Mouse (Mus musculus) liver, embryonic 11.5 days (tissue): ENCODE data around the gene Ankrd28. TPM values are rescaled to one million over a fixed set of nuclear protein-coding genes. Genes with fewer than 3 reads are reported as not detected.

Experiments used
- ATAC-seq: fragments of 200-750 bp; cut with Nextera tagmentation; replicated peaks from 2 replicates; pipeline ENCODE4 v1.8.0; 2017; ENCODE audit warnings: moderate number of reproducible peaks, mild to moderate bottlenecking, moderate TSS enrichment, moderate library complexity; ENCODE audit not compliant: low FRiP score
- DNase-seq: peaks from one replicate; pipeline ENCODE4 v3.0.0-alpha.2; 2017; ENCODE audit warnings: low spot score
- H3K27ac ChIP-seq: fragments of 300-500 bp; sonication (generic); 2 replicates; pipeline ENCODE4 v1.5.1; 2014; ENCODE audit warnings: mild to moderate bottlenecking, low read depth, low read length, control low read depth
- H3K27me3 ChIP-seq: fragments of 300-500 bp; sonication (generic); replicated peaks from 2 replicates; pipeline ENCODE4 v1.6.1; 2014; ENCODE audit warnings: low read length, mixed read lengths; ENCODE audit not compliant: control insufficient read depth, insufficient read depth
- H3K36me3 ChIP-seq: fragments of 300-500 bp; sonication (generic); 2 replicates; pipeline ENCODE4 v1.6.1; 2014; ENCODE audit warnings: mild to moderate bottlenecking, low read length, moderate library complexity, mixed read lengths; ENCODE audit not compliant: control insufficient read depth, insufficient read depth
- H3K4me1 ChIP-seq: fragments of 300-500 bp; sonication (generic); replicated peaks from 2 replicates; pipeline ENCODE4 v1.6.1; 2014; ENCODE audit warnings: low read length, mixed read lengths; ENCODE audit not compliant: control insufficient read depth, insufficient read depth
- H3K4me2 ChIP-seq: fragments of 300-500 bp; sonication (generic); 2 replicates; pipeline ENCODE4 v1.6.1; 2014; ENCODE audit warnings: mild to moderate bottlenecking, control low read depth, moderate library complexity
- H3K4me3 ChIP-seq: fragments of 300-500 bp; sonication (generic); 2 replicates; pipeline ENCODE4 v1.5.1; 2014; ENCODE audit warnings: low read depth, low read length, control low read depth
- H3K9ac ChIP-seq: fragments of 300-500 bp; sonication (generic); 2 replicates; pipeline ENCODE4 v1.6.1; 2014; ENCODE audit warnings: low read depth, low read length, control low read depth
- H3K9me3 ChIP-seq: fragments of 300-500 bp; sonication (generic); 2 replicates; pipeline ENCODE4 v1.6.1; 2016; ENCODE audit warnings: low read length, inconsistent platforms, mixed read lengths; ENCODE audit not compliant: control insufficient read depth
- WGBS: fragments of 180-500 bp; shearing (Covaris S2); extraction: QIAGEN DNeasy Blood & Tissue Kit; methylation state at CpG from one replicate; pipeline ENCODE4 v1.1.7; 2014; 5-methylcytosine and 5-hydroxymethylcytosine counted together
- polyA plus RNA-seq: library from polyadenylated mRNA; unstranded; fragments of >200 nt; fragmentation: Nextera tagmentation; extraction: Ambion mirVana; gene quantifications from 2 replicates; pipeline ENCODE4 v1.2.1, GENCODE M21; 2014

The Ankrd28 gene
- polyA plus RNA-seq, 1 experiment from 2014 or later: 8.5 TPM

GRCm38 (mm10) chr14:31784975-31785374 is 45.5 kb downstream of the Ankrd28 start:
- H3K9ac ChIP-seq: no peak overlapping the region
- ATAC-seq: 0 out of 2 replicates have a peak, but pooled peaks have one; percentile 41
- no peaks in the 10 kb centered on the region for H3K9me3 ChIP-seq
- H3K4me2 ChIP-seq: no peak overlapping the region
- H3K27me3 ChIP-seq: no peaks in the 10 kb centered on the region
- 75% methylated on average over 5 of the region's 5 CpGs for WGBS
- H3K36me3 ChIP-seq: no peaks in the 10 kb centered on the region
- DNase-seq: no peak
- H3K4me3 ChIP-seq: no peak overlapping the region
- peaks cover 25% of the 10 kb centered on the region for H3K4me1 ChIP-seq
- no peak overlapping the region for H3K27ac ChIP-seq

GRCm38 (mm10) chr14:31781309-31782049 is 49.0 kb downstream of the Ankrd28 start:
- Histone ChIP-seq H3K27me3 (no peaks in the 10 kb centered on the region), H3K4me1 (peaks cover 25% of the 10 kb centered on the region), H3K36me3 (no peaks in the 10 kb centered on the region), H3K9ac (peak overlapping the region; percentile 50), H3K9me3 (no peaks in the 10 kb centered on the region), H3K27ac (peak overlapping the region; percentile 79), H3K4me2 (peak overlapping the region; percentile 61), H3K4me3 (peak overlapping the region; percentile 26)
- WGBS: 39% methylated on average over 11 of the region's 11 CpGs
- DNase-seq (peak; percentile 39), ATAC-seq (no peak)

- DNase-seq (no peak), ATAC-seq (no peak)
- Histone ChIP-seq H3K4me1 (peaks cover 24% of the 10 kb centered on the region), H3K9me3 (no peaks in the 10 kb centered on the region), H3K27ac (peak overlapping the region; percentile 79), H3K4me3 (peak overlapping the region; percentile 26), H3K36me3 (no peaks in the 10 kb centered on the region), H3K4me2 (peak overlapping the region; percentile 61), H3K9ac (peak overlapping the region; percentile 50), H3K27me3 (no peaks in the 10 kb centered on the region)
- 66% methylated on average over 11 of the region's 11 CpGs for WGBS
These were observed 49.8 kb downstream of the Ankrd28 start for GRCm38 (mm10) chr14:31780412-31781233.

GRCm38 (mm10) chr14:31773518-31773917 is 56.9 kb downstream of the Ankrd28 start:
- Histone ChIP-seq H3K9me3 (no peaks in the 10 kb centered on the region), H3K9ac (no peak overlapping the region), H3K36me3 (no peaks in the 10 kb centered on the region), H3K27ac (no peak overlapping the region), H3K4me1 (no peaks in the 10 kb centered on the region), H3K27me3 (no peaks in the 10 kb centered on the region), H3K4me3 (no peak overlapping the region), H3K4me2 (no peak overlapping the region)
- 90% methylated on average over 4 of the region's 4 CpGs for WGBS
- ATAC-seq (no peak), DNase-seq (no peak)

GRCm38 (mm10) chr14:31772251-31772650 is 58.2 kb downstream of the Ankrd28 start:
- Histone ChIP-seq H3K9me3 (no peaks in the 10 kb centered on the region), H3K4me1 (no peaks in the 10 kb centered on the region), H3K9ac (no peak overlapping the region), H3K36me3 (no peaks in the 10 kb centered on the region), H3K27ac (no peak overlapping the region), H3K27me3 (no peaks in the 10 kb centered on the region), H3K4me3 (no peak overlapping the region), H3K4me2 (no peak overlapping the region)
- ATAC-seq (no peak), DNase-seq (no peak)

GRCm38 (mm10) chr14:31768531-31768930 is 61.9 kb downstream of the Ankrd28 start:
- no peaks in the 10 kb centered on the region for H3K4me1 ChIP-seq
- DNase-seq: no peak
- no peaks in the 10 kb centered on the region for H3K27me3 ChIP-seq
- no peak overlapping the region for H3K27ac ChIP-seq
- H3K9ac ChIP-seq: no peak overlapping the region
- H3K4me2 ChIP-seq: no peak overlapping the region
- H3K4me3 ChIP-seq: no peak overlapping the region
- WGBS: 89% methylated on average over 3 of the region's 3 CpGs
- ATAC-seq: no peak
- H3K9me3 ChIP-seq: no peaks in the 10 kb centered on the region
- no peaks in the 10 kb centered on the region; the same call in 1 of the 2 replicates for H3K36me3 ChIP-seq

- Histone ChIP-seq H3K27ac (no peak overlapping the region), H3K9me3 (no peaks in the 10 kb centered on the region), H3K4me3 (no peak overlapping the region), H3K9ac (no peak overlapping the region), H3K4me2 (no peak overlapping the region), H3K27me3 (no peaks in the 10 kb centered on the region), H3K4me1 (0 out of 2 replicates have a peak, but pooled peaks cover 4% of the 10 kb centered on the region), H3K36me3 (no peaks in the 10 kb centered on the region; the same call in 1 of the 2 replicates)
- ATAC-seq: no peak
- DNase-seq: no peak
- WGBS: 83% methylated on average over 2 of the region's 2 CpGs
These were observed 66.4 kb downstream of the Ankrd28 start for GRCm38 (mm10) chr14:31764083-31764482.

GRCm38 (mm10) chr14:31761727-31762126 is 68.7 kb downstream of the Ankrd28 start:
- H3K27me3 ChIP-seq: no peaks in the 10 kb centered on the region
- no peaks in the 10 kb centered on the region for H3K9me3 ChIP-seq
- H3K27ac ChIP-seq: no peak overlapping the region
- H3K4me3 ChIP-seq: no peak overlapping the region
- H3K4me2 ChIP-seq: no peak overlapping the region
- ATAC-seq (no peak), DNase-seq (no peak)
- no peak overlapping the region for H3K9ac ChIP-seq
- 54% methylated on average over 7 of the region's 7 CpGs for WGBS
- no peaks in the 10 kb centered on the region; the same call in 1 of the 2 replicates for H3K36me3 ChIP-seq
- 0 out of 2 replicates have a peak, but pooled peaks cover 4% of the 10 kb centered on the region for H3K4me1 ChIP-seq
